Mouse (Mus musculus): ENCODE results near the gene Nfic. TPM values are rescaled to one million over a fixed set of nuclear protein-coding genes. Genes with fewer than 3 reads are reported as not detected.

Gene Nfic
- polyA plus RNA-seq (2014; fragmentation: Illumina TruSeq; extraction: RNeasy Lipid Tissue Mini Kit (QIAGEN cat#74804); ENCODE audit: low read depth, low replicate concordance): 11.8 TPM

DNA sequence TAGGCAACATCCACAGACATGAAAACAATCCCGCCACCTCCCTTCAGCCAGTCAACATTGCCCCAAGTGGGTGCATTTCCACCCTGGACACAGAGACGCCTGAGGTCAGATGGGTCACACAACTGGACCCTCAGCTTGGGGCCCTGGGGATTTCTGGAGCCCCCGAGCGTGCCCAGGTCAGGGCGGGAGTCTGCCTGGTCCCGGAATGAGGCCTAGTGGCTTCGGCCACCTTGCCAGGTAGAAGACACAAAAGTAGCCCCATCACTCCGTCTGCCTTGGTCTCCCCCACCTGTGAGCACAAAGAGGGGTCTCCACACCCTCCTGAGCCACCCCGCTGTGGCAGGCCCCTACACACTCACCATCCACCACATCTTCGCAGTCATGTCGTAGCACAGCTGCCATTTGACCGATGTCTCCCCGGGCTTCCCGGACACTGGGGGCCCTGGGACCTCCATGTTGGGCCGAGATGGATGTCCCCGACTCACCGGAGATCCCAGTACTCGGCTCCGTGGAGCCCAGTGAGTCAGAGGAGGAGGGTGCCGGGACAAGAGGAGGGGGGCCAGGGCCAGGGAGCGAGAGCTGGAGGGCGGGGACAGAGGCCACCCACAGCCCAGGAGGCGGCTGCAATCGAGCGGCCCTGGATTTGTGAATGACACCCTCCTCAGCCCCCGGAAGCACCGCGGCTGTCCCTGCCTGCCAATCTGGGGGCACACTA is at the start of gene Nfic:
Gene Nfic, minus strand, starts transcription at position 455 of the 715 bp plus-strand sequence.

DNA sequence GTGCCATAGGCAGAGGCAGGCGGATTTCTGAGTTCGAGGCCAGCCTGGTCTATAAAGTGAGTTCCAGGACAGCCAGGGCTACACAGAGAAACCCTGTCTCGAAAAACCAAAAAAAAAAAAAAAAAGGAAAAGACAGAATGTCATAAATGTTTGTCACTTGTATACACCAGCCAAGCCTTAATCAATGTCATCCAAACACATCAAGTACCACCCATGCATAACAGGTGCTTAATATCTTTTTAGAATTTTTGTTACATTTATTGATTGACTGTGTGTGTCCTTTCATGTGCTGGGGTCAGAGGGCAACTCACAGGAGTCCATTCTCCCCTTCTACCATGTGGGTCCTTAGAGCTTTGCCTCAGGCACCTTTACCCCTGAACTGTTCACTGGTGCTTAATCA is 44.6 kb upstream of the Nfic start, which contains the start of gene S1pr4:
Gene S1pr4, minus strand, starts transcription at position 101 of the 400 bp plus-strand sequence.

DNA sequence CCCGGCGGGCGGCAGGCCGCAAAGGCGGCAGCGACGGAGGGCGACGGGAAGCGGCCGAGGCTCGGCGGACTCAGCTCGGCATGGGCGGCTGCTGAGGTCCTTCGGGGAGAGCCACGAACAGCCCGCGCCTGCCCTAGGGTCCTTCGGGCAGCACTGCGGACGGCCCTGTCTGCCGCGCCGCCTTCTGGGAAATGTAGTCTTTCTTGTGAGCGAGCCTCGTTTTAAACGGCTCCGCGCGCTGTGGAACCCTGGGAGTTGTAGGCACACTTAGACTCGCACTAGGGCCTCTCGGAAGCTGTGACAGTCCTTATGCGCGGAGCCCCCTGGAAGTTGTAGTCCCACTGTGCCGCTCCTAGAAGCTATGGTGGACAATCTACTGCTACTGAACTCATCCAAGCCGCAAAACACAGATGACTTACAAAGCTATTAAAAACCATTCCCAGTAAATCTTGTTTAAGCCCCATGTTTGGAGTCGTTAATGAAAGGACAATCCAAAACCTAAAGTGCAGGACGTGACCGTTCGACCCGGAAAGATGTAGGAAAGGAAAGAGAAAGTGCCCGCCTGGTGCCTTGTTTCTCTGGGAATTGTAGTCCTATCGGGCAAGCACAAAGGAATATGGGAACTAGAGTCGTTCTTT is 40.9 kb upstream of the Nfic start, which contains the start of gene Ncln:
Gene Ncln, minus strand, starts transcription at position 129 of the 638 bp plus-strand sequence.

DNA sequence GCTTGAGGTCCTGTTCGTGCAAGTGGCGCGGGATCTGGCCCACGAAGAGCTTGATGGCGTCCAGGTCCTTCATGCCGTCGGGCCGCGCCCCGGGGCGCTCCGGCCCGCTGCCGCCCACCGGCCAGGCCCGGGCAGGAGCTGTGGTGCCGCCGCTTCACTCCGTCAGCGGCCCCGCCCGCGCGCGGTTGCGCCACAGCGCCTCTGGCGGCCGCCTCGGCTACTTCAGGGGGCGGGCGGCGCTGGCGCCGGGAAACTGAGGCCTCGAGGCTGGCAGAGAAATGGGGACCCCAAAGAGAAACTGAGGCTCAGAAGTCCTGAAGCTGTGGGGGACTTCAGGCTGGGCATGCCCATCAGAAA is 27.1 kb upstream of the Nfic start, which contains the start of gene Celf5:
Gene Celf5, minus strand, starts transcription at position 177 of the 357 bp plus-strand sequence.

DNA sequence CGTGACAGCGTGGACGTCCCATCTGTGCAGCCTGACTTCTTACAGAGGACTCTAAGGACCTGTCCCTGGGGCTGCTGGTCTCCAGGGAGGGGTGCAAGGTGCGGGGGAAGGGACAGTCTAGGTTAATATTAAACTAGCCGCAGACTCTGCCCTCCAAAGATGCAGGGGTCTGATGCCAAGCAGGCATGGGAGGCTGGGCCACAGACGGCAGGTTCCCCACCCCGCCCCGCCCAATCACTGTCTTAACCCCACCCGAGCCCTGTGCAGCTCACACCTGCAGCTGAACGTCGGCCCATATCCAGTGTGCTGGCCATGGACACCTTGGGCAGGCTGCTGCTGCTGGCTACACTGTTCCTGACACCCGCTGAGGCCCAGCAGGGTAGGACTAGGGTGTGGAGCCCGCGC is 62.7 kb downstream of the Nfic start, which contains the start of gene Smim24:
Gene Smim24, plus strand, starts transcription at position 271 of the 405 bp plus-strand sequence.

DNA sequence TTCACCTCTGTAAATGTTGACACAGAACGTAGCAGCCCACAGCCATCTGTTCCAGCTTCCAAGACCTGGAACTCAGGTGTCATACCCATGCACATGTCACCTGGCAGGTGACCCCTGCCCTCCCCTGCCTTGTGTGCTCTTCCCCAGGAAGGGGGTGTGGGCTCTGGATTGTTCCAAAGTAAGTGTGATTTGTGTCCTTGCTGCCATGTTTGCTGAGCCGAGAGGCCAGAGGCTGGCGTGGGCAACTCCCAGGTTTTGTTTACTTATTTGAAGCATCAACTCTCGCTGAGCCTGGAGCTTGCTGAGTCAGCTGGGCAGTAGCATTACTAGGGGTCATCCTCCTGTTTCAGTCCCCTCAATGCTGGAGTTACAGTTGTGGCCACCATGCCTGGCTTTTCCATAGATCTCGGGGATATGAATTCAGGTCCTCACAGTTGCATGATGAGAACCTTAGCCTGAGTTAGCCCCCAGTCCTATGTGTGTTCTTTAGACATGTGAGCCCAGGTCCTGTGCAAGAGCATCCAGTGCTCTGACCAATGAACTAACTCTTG is 66.9 kb downstream of the Nfic start, which contains the start of gene Gm48552:
Gene Gm48552, plus strand, starts transcription at position 501 of the 551 bp plus-strand sequence.

DNA sequence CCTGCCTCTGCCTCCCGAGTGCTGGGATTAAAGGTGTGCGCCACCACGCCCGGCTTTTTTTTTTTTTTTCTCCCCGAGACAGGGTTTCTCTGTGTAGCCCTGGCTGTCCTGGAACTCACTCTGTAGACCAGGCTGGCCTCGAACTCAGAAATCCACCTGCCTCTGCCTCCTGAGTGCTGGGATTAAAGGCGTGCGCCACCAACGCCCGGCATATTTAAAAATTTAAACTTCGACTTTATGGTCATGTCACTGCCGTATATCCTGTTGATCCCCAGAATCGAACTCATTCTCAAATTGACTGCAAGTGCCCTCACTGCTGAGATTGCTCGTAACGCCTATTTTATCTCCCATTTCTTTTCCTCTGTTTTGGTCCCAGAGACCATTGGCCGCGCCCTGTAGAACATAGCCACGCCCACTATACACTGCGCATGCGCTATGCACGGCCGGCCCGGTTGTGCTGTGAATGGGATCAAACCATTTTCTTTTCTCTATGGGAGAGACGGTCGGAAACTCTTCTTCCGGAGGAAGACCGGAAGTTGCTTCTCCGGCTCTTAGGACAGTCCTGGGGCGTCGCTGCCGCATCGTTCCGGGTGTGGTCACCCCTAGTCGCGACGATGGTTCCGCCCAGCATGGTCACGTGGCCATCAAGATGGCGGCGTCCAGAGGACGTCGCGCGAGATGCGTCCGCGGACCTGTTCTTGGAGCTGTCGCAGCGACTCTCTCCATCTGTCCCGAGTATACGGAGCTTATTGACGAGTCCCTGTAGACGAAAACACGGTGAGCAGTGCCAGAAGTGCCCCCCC is 71.4 kb downstream of the Nfic start, which contains the start of the genes Dohh and Gm48551:
Gene Dohh, plus strand, starts transcription at position 627 of the 803 bp plus-strand sequence.
Gene Gm48551, plus strand, starts transcription at position 665 of the 803 bp plus-strand sequence.

DNA sequence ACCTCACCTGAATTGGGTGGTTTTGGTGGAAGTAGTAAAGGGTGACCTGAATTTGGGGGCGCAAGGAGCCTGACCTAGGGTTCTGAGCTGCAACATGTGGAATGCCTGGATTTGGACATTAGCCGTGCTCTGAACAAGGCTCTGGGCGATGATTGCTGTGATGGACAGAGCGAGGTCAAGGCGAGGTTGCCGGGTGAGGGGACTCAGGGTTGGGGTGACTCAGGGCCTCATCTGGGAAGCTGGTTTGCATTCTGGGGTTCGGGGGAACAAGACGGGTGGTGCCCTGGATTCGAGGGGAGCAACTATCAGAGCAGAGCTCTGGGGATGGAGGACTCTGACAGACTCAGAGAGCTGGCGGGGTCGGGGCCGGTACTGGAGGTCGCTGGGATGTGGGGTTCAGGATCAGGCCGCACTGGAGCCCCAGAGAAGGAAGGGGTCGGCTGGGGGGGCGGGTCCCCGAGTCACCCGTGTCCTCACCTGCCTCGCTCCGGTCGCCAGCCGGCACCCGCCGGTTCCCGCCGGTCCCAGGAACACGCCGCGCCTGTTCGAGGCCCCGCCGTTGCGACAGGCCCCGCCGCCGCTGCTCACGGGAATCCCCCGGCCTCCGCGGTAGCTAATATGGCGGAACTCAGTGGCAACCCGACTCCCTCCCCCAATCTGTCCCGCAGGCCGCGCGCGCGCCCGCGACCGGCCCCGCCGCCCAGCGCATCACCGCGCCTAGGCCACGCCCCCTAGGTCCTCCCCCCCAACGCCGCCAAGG is 77.5 kb downstream of the Nfic start, which contains the start of gene Fzr1:
Gene Fzr1, minus strand, starts transcription at position 724 of the 760 bp plus-strand sequence.

DNA sequence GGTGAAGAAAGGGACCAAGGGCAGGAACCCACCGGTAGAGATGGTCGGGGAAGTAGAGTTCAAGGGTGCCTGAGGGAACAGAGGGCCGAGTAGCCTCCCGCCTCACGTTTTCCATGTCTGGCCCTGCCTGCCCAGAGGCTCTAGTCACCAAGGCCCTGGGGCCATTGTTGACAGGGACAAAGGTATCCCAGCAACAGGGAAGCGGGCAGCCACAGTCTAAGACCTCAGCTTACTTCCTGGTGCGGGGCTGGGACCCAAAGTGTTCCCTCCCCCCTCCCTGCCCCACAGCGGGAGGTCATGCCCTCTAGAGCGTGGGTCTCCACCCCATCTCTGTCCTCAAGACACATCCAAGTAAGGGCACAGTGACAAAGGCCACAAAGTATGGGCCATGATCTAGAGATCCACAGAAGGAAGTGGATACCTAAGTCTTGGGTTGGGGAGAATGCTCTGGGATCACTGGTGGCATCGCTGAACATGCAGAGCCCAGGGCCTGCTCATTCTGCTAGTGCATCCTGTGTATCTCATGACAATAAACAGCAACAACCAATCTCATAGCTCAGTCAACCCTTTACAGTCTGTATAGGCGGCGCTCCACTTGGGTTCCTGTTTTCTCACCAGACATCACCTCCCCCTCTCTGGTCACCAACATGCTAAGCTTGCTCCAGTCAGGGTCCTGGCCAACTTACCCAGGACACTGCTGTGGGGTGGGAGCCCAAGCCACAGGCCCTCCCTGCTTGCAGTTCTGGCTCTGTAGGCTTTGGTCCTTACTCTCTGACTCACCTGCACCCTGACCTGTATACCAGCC is 89.6 kb downstream of the Nfic start, which contains the start of gene 4930404N11Rik:
Gene 4930404N11Rik, minus strand, starts transcription at position 145 of the 805 bp plus-strand sequence.

DNA sequence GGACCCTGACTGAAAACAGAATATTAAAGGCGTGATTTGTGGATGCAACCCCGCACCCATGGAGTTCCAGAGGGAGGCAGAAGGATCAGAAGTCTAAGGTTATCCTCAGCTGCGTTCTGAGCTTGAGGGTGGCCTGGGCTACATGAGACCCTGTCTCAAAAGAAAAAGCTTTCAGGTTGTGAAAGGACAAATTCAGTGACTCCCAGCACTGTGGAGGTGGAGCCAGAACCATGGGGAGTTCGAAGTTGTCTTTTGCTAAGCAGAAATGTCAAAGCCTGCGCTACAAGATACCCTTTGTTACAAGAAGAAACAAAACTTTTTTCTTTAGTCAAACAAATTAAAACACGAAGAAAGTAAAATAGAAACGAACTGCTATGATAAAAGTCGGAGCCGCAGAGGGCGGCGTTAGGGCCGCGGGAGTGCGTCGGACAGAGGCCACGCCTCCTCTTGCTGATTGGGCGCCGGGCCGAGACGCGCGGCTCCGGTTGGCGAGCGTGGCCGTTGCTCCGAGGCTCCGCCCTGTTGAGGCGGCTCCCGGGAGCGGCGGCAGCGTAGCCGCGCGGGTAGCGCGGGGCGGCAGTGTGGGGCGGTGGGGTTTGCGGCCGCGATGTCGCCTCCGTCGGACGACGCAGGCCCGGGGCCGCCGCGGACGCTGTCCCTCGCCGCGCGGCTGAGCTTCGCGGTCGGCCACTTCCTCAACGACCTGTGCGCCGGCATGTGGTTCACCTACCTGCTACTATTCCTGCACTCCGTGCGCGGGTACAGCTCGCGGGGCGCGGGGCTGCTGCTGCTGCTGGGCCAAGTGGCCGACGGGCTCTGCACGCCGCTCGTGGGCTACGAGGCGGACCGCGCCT is 98.2 kb downstream of the Nfic start, which contains the start of gene Mfsd12:
Gene Mfsd12, plus strand, starts transcription at position 501 of the 854 bp plus-strand sequence.

DNA sequence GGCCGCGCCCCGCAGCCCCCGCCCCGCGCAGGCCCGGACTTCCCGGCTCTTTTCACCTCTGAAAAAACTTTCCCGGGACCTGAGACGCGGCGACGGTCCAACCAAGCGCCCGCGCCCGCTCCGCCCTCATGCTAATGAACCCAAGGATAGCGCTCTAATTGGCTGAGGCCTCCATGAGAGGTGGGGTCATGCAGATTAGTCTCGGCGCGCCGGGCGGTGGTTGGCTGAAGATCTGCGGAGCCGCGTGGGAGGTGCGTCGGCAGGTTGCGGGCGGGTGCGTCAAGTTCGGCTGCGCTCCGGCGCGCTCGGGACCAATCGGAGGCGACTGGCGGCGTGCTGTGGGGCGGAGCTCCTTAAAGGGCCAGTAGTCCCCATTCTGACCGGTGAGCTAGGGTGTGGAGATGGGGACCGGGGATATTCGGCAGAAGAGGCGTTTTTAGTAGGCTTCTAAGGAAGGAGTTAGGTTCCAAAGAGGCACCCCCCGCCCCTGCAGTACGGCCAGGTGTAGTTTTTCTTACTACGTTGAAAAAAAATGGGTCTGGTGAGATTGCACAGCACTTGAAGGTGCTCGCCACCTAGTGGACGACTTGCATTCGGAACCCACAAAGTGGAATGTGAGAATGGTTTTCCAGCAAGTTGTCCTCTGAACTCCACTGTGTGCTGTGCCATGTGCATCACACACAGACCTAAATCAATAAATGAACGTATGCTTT is 104.9 kb downstream of the Nfic start, which contains the start of gene Hmg20b:
Gene Hmg20b, minus strand, starts transcription at position 130 of the 713 bp plus-strand sequence.

Other genes with a start within 250 kb of the Nfic start
- not detected for gene Atcay, start 224.8 kb downstream of the Nfic start, polyA plus RNA-seq (2014; fragmentation: Illumina TruSeq; extraction: RNeasy Lipid Tissue Mini Kit (QIAGEN cat#74804); ENCODE audit: low read depth, low replicate concordance)
- 0.20 TPM for gene Zfr2, start 222.5 kb downstream of the Nfic start, polyA plus RNA-seq (2014; fragmentation: Illumina TruSeq; extraction: RNeasy Lipid Tissue Mini Kit (QIAGEN cat#74804); ENCODE audit: low read depth, low replicate concordance)
- gene Matk, start 202.7 kb downstream of the Nfic start, polyA plus RNA-seq (2014; fragmentation: Illumina TruSeq; extraction: RNeasy Lipid Tissue Mini Kit (QIAGEN cat#74804); ENCODE audit: low read depth, low replicate concordance): not detected
- 1.6 TPM for gene Mrpl54, start 188.7 kb downstream of the Nfic start, polyA plus RNA-seq (2014; fragmentation: Illumina TruSeq; extraction: RNeasy Lipid Tissue Mini Kit (QIAGEN cat#74804); ENCODE audit: low read depth, low replicate concordance)
- gene Apba3, start 188.7 kb downstream of the Nfic start, polyA plus RNA-seq (2014; fragmentation: Illumina TruSeq; extraction: RNeasy Lipid Tissue Mini Kit (QIAGEN cat#74804); ENCODE audit: low read depth, low replicate concordance): not detected
- 2.5 TPM for gene Tjp3, start 164.1 kb downstream of the Nfic start, polyA plus RNA-seq (2014; fragmentation: Illumina TruSeq; extraction: RNeasy Lipid Tissue Mini Kit (QIAGEN cat#74804); ENCODE audit: low read depth, low replicate concordance)
- gene Pip5k1c, start 162.7 kb downstream of the Nfic start, polyA plus RNA-seq (2014; fragmentation: Illumina TruSeq; extraction: RNeasy Lipid Tissue Mini Kit (QIAGEN cat#74804); ENCODE audit: low read depth, low replicate concordance): 1.1 TPM
- 0.16 TPM for gene Cactin, start 134.5 kb downstream of the Nfic start, polyA plus RNA-seq (2014; fragmentation: Illumina TruSeq; extraction: RNeasy Lipid Tissue Mini Kit (QIAGEN cat#74804); ENCODE audit: low read depth, low replicate concordance)
- not detected for gene Tbxa2r, start 126.9 kb downstream of the Nfic start, polyA plus RNA-seq (2014; fragmentation: Illumina TruSeq; extraction: RNeasy Lipid Tissue Mini Kit (QIAGEN cat#74804); ENCODE audit: low read depth, low replicate concordance)
- not detected for gene Gipc3, start 112.4 kb downstream of the Nfic start, polyA plus RNA-seq (2014; fragmentation: Illumina TruSeq; extraction: RNeasy Lipid Tissue Mini Kit (QIAGEN cat#74804); ENCODE audit: low read depth, low replicate concordance)
- gene Hmg20b, start 105.2 kb downstream of the Nfic start, polyA plus RNA-seq (2014; fragmentation: Illumina TruSeq; extraction: RNeasy Lipid Tissue Mini Kit (QIAGEN cat#74804); ENCODE audit: low read depth, low replicate concordance): 5.1 TPM
- gene Mfsd12, start 98.1 kb downstream of the Nfic start, polyA plus RNA-seq (2014; fragmentation: Illumina TruSeq; extraction: RNeasy Lipid Tissue Mini Kit (QIAGEN cat#74804); ENCODE audit: low read depth, low replicate concordance): 0.24 TPM
- not detected for gene 4930404N11Rik, start 89.8 kb downstream of the Nfic start, polyA plus RNA-seq (2014; fragmentation: Illumina TruSeq; extraction: RNeasy Lipid Tissue Mini Kit (QIAGEN cat#74804); ENCODE audit: low read depth, low replicate concordance)
- gene Fzr1, start 77.1 kb downstream of the Nfic start, polyA plus RNA-seq (2014; fragmentation: Illumina TruSeq; extraction: RNeasy Lipid Tissue Mini Kit (QIAGEN cat#74804); ENCODE audit: low read depth, low replicate concordance): not detected
- not detected for gene Dohh, start 71.2 kb downstream of the Nfic start, polyA plus RNA-seq (2014; fragmentation: Illumina TruSeq; extraction: RNeasy Lipid Tissue Mini Kit (QIAGEN cat#74804); ENCODE audit: low read depth, low replicate concordance)
- not detected for gene Gm48551, start 71.2 kb downstream of the Nfic start, polyA plus RNA-seq (2014; fragmentation: Illumina TruSeq; extraction: RNeasy Lipid Tissue Mini Kit (QIAGEN cat#74804); ENCODE audit: low read depth, low replicate concordance)
- not detected for gene Gm48552, start 66.6 kb downstream of the Nfic start, polyA plus RNA-seq (2014; fragmentation: Illumina TruSeq; extraction: RNeasy Lipid Tissue Mini Kit (QIAGEN cat#74804); ENCODE audit: low read depth, low replicate concordance)
- 25.1 TPM for gene Smim24, start 62.6 kb downstream of the Nfic start, polyA plus RNA-seq (2014; fragmentation: Illumina TruSeq; extraction: RNeasy Lipid Tissue Mini Kit (QIAGEN cat#74804); ENCODE audit: low read depth, low replicate concordance)
- not detected for gene Celf5, start 27.1 kb upstream of the Nfic start, polyA plus RNA-seq (2014; fragmentation: Illumina TruSeq; extraction: RNeasy Lipid Tissue Mini Kit (QIAGEN cat#74804); ENCODE audit: low read depth, low replicate concordance)
- gene Ncln, start 40.8 kb upstream of the Nfic start, polyA plus RNA-seq (2014; fragmentation: Illumina TruSeq; extraction: RNeasy Lipid Tissue Mini Kit (QIAGEN cat#74804); ENCODE audit: low read depth, low replicate concordance): 0.53 TPM
- not detected for gene S1pr4, start 44.5 kb upstream of the Nfic start, polyA plus RNA-seq (2014; fragmentation: Illumina TruSeq; extraction: RNeasy Lipid Tissue Mini Kit (QIAGEN cat#74804); ENCODE audit: low read depth, low replicate concordance)
- not detected for gene Gna15, start 68.6 kb upstream of the Nfic start, polyA plus RNA-seq (2014; fragmentation: Illumina TruSeq; extraction: RNeasy Lipid Tissue Mini Kit (QIAGEN cat#74804); ENCODE audit: low read depth, low replicate concordance)
- 2.5 TPM for gene Gna11, start 89.6 kb upstream of the Nfic start, polyA plus RNA-seq (2014; fragmentation: Illumina TruSeq; extraction: RNeasy Lipid Tissue Mini Kit (QIAGEN cat#74804); ENCODE audit: low read depth, low replicate concordance)
- 18.4 TPM for gene Aes, start 103.9 kb upstream of the Nfic start, polyA plus RNA-seq (2014; fragmentation: Illumina TruSeq; extraction: RNeasy Lipid Tissue Mini Kit (QIAGEN cat#74804); ENCODE audit: low read depth, low replicate concordance)
- 6.3 TPM for gene Tle2, start 118.9 kb upstream of the Nfic start, polyA plus RNA-seq (2014; fragmentation: Illumina TruSeq; extraction: RNeasy Lipid Tissue Mini Kit (QIAGEN cat#74804); ENCODE audit: low read depth, low replicate concordance)
- gene Tle6, start 145.4 kb upstream of the Nfic start, polyA plus RNA-seq (2014; fragmentation: Illumina TruSeq; extraction: RNeasy Lipid Tissue Mini Kit (QIAGEN cat#74804); ENCODE audit: low read depth, low replicate concordance): 0.73 TPM
- 2.3 TPM for gene BC025920, start 150.6 kb upstream of the Nfic start, polyA plus RNA-seq (2014; fragmentation: Illumina TruSeq; extraction: RNeasy Lipid Tissue Mini Kit (QIAGEN cat#74804); ENCODE audit: low read depth, low replicate concordance)
- gene Sirt6, start 172.2 kb upstream of the Nfic start, polyA plus RNA-seq (2014; fragmentation: Illumina TruSeq; extraction: RNeasy Lipid Tissue Mini Kit (QIAGEN cat#74804); ENCODE audit: low read depth, low replicate concordance): not detected
- gene Ankrd24, start 172.9 kb upstream of the Nfic start, polyA plus RNA-seq (2014; fragmentation: Illumina TruSeq; extraction: RNeasy Lipid Tissue Mini Kit (QIAGEN cat#74804); ENCODE audit: low read depth, low replicate concordance): 2.0 TPM
- gene Gm10778, start 193.4 kb upstream of the Nfic start, polyA plus RNA-seq (2014; fragmentation: Illumina TruSeq; extraction: RNeasy Lipid Tissue Mini Kit (QIAGEN cat#74804); ENCODE audit: low read depth, low replicate concordance): 13.7 TPM
- 19.9 TPM for gene Zfp433, start 249.2 kb upstream of the Nfic start, polyA plus RNA-seq (2014; fragmentation: Illumina TruSeq; extraction: RNeasy Lipid Tissue Mini Kit (QIAGEN cat#74804); ENCODE audit: low read depth, low replicate concordance)